Mouse (Mus musculus) myocyte (in vitro differentiated cells): ENCODE measurements around the gene Tex14.
"Not testable (repeated sequence)": the region's sequence is repeated elsewhere in the genome, so short reads cannot be mapped to it uniquely, and the experiment has no call there.

Experiments used
- MAX ChIP-seq: IDR thresholded peaks from one replicate; pipeline ENCODE4 v1.6.1; 2011; ENCODE audit warnings: low read depth, mild to moderate bottlenecking, control low read depth
- MYOD1 ChIP-seq, 3 experiments: IDR thresholded peaks; one replicate each; pipeline ENCODE4 v1.6.1; 2011; ENCODE audit warnings: control low read depth in 2 of 3, low read depth in 2 of 3, mild to moderate bottlenecking in 2 of 3, moderate library complexity in 1 of 3; ENCODE audit not compliant: insufficient read length in 2 of 3, control insufficient read depth in 1 of 3
- POLR2A ChIP-seq: IDR thresholded peaks from one replicate; pipeline ENCODE4 v1.6.1; 2011; ENCODE audit warnings: low read depth, mild to moderate bottlenecking, control low read depth, moderate library complexity; ENCODE audit not compliant: insufficient read length
- POLR2AphosphoS2 ChIP-seq: IDR thresholded peaks from one replicate; pipeline ENCODE4 v1.6.1; 2011; ENCODE audit warnings: low read depth, control low read depth; ENCODE audit not compliant: insufficient read length
- REST ChIP-seq: IDR thresholded peaks from one replicate; pipeline ENCODE4 v1.6.1; 2011; ENCODE audit warnings: mild to moderate bottlenecking, control low read depth, moderate library complexity; ENCODE audit not compliant: insufficient read depth, insufficient read length
- SRF ChIP-seq: IDR thresholded peaks from one replicate; pipeline ENCODE4 v1.6.1; 2011; ENCODE audit warnings: low read depth; ENCODE audit not compliant: control insufficient read depth, insufficient read length
- USF1 ChIP-seq: IDR thresholded peaks from one replicate; pipeline ENCODE4 v1.6.1; 2011; ENCODE audit warnings: low read depth, mild to moderate bottlenecking, control low read depth, moderate library complexity

DNA sequence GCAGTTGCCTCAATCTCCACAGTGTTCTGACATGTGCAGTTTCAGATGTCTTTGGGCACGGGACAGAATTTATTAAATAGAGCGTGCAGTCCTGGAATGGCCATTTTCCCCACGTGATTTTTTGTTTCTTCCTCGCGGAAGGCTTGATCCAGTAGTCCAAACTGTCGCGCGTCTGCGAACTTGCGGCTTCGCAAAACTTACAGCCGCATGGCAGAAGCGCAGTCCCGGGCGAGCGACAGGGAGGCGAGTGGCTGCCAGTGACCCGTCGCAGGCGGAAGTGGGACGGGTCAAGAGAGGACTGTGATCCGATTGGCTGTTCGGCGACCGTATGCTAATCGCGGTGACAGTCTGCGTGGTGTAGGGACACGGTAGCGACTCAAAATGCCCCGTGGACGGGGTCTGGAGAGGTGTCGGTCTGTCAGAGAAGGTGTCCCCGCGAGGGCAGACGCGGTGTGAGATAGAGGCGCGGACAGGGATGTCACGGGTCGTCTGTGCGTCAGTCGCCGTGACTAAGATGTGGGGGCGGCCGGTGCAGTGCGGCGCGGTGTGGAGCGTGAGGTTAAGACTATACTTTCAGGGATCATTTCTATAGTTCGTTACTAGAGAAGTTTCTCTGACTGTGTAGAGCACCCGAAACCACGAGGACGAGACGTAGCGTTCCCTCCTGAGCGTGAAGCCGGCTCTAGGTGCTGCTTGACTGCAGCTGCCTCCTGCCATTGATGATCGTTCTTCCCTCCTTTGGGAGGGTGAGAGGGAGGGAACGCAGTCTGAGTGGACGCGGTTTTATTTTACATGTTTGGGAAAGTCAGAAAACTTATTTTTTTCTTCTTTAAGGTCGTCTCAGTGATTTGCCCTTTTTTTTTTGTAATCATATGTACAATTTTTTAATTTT is 66.2 kb downstream of the Tex14 start:
- TF ChIP-seq POLR2A (peak; percentile 48), USF1 (peak; percentile 1)
- TF ChIP-seq POLR2AphosphoS2; SRF; REST; MYOD1 (IDR thresholded peaks at IDR 0.05; ENCODE audit: control insufficient read depth in 1 of 3, insufficient read length in 2 of 3, low read depth in 2 of 3); MAX: not testable (repeated sequence)
